Mouse (Mus musculus): ENCODE results near the gene S100a4. TPM values are rescaled to one million over a fixed set of nuclear protein-coding genes. Genes with fewer than 3 reads are reported as not detected.

The S100a4 gene
- total and polyA plus RNA-seq, 2 experiments from 2014 or later = 2.1 to 2.8 TPM

GRCm38 (mm10) chr3:90587361-90588101 is 16.0 kb upstream of the S100a4 start:
- no peak overlapping the region for H3K4me3 ChIP-seq (ENCODE audit: low read depth, low read length)
- no peaks in the 10 kb centered on the region for H3K9me3 ChIP-seq (ENCODE audit: low read length)
- no peaks in the 10 kb centered on the region for H3K27me3 ChIP-seq (ENCODE audit: insufficient read depth, low read length)
- WGBS = 87% methylated on average over 14 of the region's 14 CpGs
- no peak overlapping the region for H3K4me2 ChIP-seq (ENCODE audit: low read depth)
- H3K27ac ChIP-seq (ENCODE audit: low read depth, low read length) = no peak overlapping the region
- peak; percentile 50; the same call in 1 of the 2 replicates for ATAC-seq
- H3K4me1 ChIP-seq (ENCODE audit: insufficient read depth) = no peaks in the 10 kb centered on the region
- DNase-seq = no peak
- no peak overlapping the region for H3K9ac ChIP-seq
- no peak for TF ChIP-seq CTCF (IDR thresholded peaks at IDR 0.05; ENCODE audit: low read depth)
- no peaks in the 10 kb centered on the region for H3K36me3 ChIP-seq (ENCODE audit: insufficient read depth)

GRCm38 (mm10) chr3:90589390-90589789 is 14.2 kb upstream of the S100a4 start:
- ATAC-seq (no peak), DNase-seq (no peak)
- no peaks in the 10 kb centered on the region for H3K9me3 ChIP-seq (ENCODE audit: low read length)
- no peak overlapping the region for H3K9ac ChIP-seq
- H3K4me1 ChIP-seq (ENCODE audit: insufficient read depth) = no peaks in the 10 kb centered on the region
- no peaks in the 10 kb centered on the region for H3K27me3 ChIP-seq (ENCODE audit: insufficient read depth, low read length)
- H3K27ac ChIP-seq (ENCODE audit: low read depth, low read length) = no peak overlapping the region
- no peak overlapping the region for H3K4me2 ChIP-seq (ENCODE audit: low read depth)
- no peaks in the 10 kb centered on the region for H3K36me3 ChIP-seq (ENCODE audit: insufficient read depth)
- no peak overlapping the region for H3K4me3 ChIP-seq (ENCODE audit: low read depth, low read length)
- 87% methylated on average over 6 of the region's 6 CpGs for WGBS
- no peak for TF ChIP-seq CTCF (IDR thresholded peaks at IDR 0.05; ENCODE audit: low read depth)

- Histone ChIP-seq H3K36me3 (ENCODE audit: insufficient read depth) (no peaks in the 10 kb centered on the region), H3K9me3 (ENCODE audit: low read length) (no peaks in the 10 kb centered on the region), H3K9ac (no peak within 1 kb of the TSS), H3K4me3 (ENCODE audit: low read depth, low read length) (no peak within 1 kb of the TSS), H3K27me3 (ENCODE audit: insufficient read depth, low read length) (no peaks in the 10 kb centered on the region), H3K4me2 (ENCODE audit: low read depth) (no peak within 1 kb of the TSS), H3K27ac (ENCODE audit: low read depth, low read length) (no peak within 1 kb of the TSS), H3K4me1 (ENCODE audit: insufficient read depth) (no peaks in the 10 kb centered on the region)
- ATAC-seq = no peak
- DNase-seq = no peak
- 76% methylated on average over 8 of the region's 8 CpGs for WGBS
- no peak for TF ChIP-seq CTCF (IDR thresholded peaks at IDR 0.05; ENCODE audit: low read depth)
These were observed 13.6 kb upstream of the S100a4 start, which contains the start of gene S100a2 for GRCm38 (mm10) chr3:90589947-90590346. Gene S100a2, plus strand, starts transcription at chr3:90590247.

- WGBS = 85% methylated on average over 1 of the region's 1 CpGs
- no peaks in the 10 kb centered on the region for H3K4me1 ChIP-seq (ENCODE audit: insufficient read depth)
- no peak for ATAC-seq
- no peak overlapping the region for H3K9ac ChIP-seq
- H3K4me3 ChIP-seq (ENCODE audit: low read depth, low read length) = no peak overlapping the region
- TF ChIP-seq CTCF (IDR thresholded peaks at IDR 0.05; ENCODE audit: low read depth) = no peak
- no peaks in the 10 kb centered on the region for H3K27me3 ChIP-seq (ENCODE audit: insufficient read depth, low read length)
- H3K27ac ChIP-seq (ENCODE audit: low read depth, low read length) = no peak overlapping the region
- DNase-seq = no peak
- no peak overlapping the region for H3K4me2 ChIP-seq (ENCODE audit: low read depth)
- H3K36me3 ChIP-seq (ENCODE audit: insufficient read depth) = no peaks in the 10 kb centered on the region
- no peaks in the 10 kb centered on the region for H3K9me3 ChIP-seq (ENCODE audit: low read length)
These were observed 9.1 kb upstream of the S100a4 start for GRCm38 (mm10) chr3:90594466-90594865.

- ATAC-seq = no peak
- Histone ChIP-seq H3K4me1 (ENCODE audit: insufficient read depth) (no peaks in the 10 kb centered on the region), H3K27ac (ENCODE audit: low read depth, low read length) (no peak overlapping the region), H3K27me3 (ENCODE audit: insufficient read depth, low read length) (no peaks in the 10 kb centered on the region), H3K9ac (no peak overlapping the region), H3K4me3 (ENCODE audit: low read depth, low read length) (no peak overlapping the region), H3K4me2 (ENCODE audit: low read depth) (no peak overlapping the region), H3K36me3 (ENCODE audit: insufficient read depth) (no peaks in the 10 kb centered on the region), H3K9me3 (ENCODE audit: low read length) (no peaks in the 10 kb centered on the region)
- no peak for TF ChIP-seq CTCF (IDR thresholded peaks at IDR 0.05; ENCODE audit: low read depth)
- DNase-seq = no peak
- WGBS = 75% methylated on average over 5 of the region's 5 CpGs
These were observed 8.0 kb upstream of the S100a4 start for GRCm38 (mm10) chr3:90595556-90595955.

DNA sequence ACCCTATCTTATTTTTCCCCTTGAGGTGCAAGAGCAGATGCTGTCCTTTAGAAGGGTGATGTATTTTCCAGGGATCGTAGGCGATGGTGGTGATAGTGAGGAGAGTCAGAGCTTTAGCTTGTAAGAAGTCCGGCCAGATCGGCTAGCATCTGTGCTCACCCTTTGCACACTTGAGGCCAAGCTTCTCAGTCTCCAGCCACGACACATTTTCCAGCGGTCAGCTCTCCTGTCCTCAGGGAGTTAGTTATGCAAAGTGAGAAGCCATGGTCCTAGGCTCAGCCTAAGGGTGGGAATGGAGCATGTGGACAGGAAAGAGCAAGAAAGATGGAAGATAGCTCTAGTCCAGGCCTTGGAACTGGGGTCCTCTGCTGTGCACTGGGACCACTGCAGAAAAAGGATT is 6.8 kb upstream of the S100a4 start:
- ATAC-seq = no peak
- Histone ChIP-seq H3K36me3 (ENCODE audit: insufficient read depth) (no peaks in the 10 kb centered on the region), H3K9ac (no peak overlapping the region), H3K27me3 (ENCODE audit: insufficient read depth, low read length) (no peaks in the 10 kb centered on the region), H3K4me1 (ENCODE audit: insufficient read depth) (no peaks in the 10 kb centered on the region), H3K9me3 (ENCODE audit: low read length) (no peaks in the 10 kb centered on the region), H3K27ac (ENCODE audit: low read depth, low read length) (no peak overlapping the region), H3K4me3 (ENCODE audit: low read depth, low read length) (no peak overlapping the region), H3K4me2 (ENCODE audit: low read depth) (no peak overlapping the region)
- no peak for DNase-seq
- no peak for TF ChIP-seq CTCF (IDR thresholded peaks at IDR 0.05; ENCODE audit: low read depth)
- WGBS = 93% methylated on average over 6 of the region's 6 CpGs

DNA sequence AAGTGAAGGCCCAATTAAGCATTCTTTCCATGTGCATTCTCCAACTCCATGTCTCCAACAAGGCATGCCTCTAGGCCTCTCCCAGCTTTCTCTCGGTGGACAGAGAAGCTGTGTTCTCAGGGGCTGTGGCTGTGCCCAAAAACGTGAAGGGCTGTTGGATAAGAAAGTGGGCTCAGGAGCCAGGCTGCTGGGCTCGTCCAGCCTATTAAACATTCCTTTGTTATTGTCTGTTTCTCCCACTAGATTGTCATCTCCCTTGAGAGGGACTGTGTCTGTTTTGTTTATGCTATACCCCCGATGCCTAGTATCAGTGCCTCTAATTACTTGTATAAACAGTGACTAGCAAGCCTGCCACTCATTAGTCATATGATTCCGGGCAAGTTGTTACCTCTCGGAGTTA is 5.8 kb upstream of the S100a4 start:
- no peak for ATAC-seq
- Histone ChIP-seq H3K4me1 (ENCODE audit: insufficient read depth) (no peaks in the 10 kb centered on the region), H3K36me3 (ENCODE audit: insufficient read depth) (no peaks in the 10 kb centered on the region), H3K9ac (no peak overlapping the region), H3K27ac (ENCODE audit: low read depth, low read length) (no peak overlapping the region), H3K9me3 (ENCODE audit: low read length) (no peaks in the 10 kb centered on the region), H3K4me3 (ENCODE audit: low read depth, low read length) (no peak overlapping the region), H3K27me3 (ENCODE audit: insufficient read depth, low read length) (no peaks in the 10 kb centered on the region), H3K4me2 (ENCODE audit: low read depth) (no peak overlapping the region)
- 37% methylated on average over 6 of the region's 6 CpGs for WGBS
- no peak for DNase-seq
- no peak for TF ChIP-seq CTCF (IDR thresholded peaks at IDR 0.05; ENCODE audit: low read depth)
